Mouse (Mus musculus) kidney, adult 18-20 months (tissue): Measurements from ENCODE around the gene Dhtkd1.
"Not testable (repeated sequence)": the region's sequence is repeated elsewhere in the genome, so short reads cannot be mapped to it uniquely, and the experiment has no call there.

Source experiments
- DNase-seq: peaks from one replicate; pipeline ENCODE4 v3.0.0; 2021

The Dhtkd1 gene

GRCm38 (mm10) chr2:5942416-5943032, at the start of gene Dhtkd1:
Gene Dhtkd1, minus strand, starts transcription at chr2:5942792.
- peak; percentile 84 for DNase-seq

GRCm38 (mm10) chr2:5977532-5977931, 34.9 kb upstream of the Dhtkd1 start:
- DNase-seq = no peak

DNA sequence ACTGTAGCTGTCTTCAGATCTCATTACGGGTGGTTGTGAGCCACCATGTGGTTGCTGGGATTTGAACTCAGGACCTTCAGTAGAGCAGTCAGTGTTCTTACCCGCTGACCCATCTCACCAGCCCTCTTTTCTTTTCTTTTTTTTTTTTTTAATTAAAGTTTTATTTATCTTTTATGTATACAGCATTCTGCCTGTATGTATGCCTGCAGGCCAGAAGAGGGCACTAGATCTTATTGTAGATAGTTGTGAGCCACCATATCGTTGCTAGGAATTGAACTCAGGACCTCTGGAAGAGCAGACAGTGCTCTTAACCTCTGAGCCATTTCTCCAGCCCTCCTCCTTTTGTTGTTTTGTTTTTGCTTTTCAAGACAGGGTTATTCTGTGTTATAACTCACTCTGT, 28.0 kb upstream of the Dhtkd1 start:
- not testable (repeated sequence) for DNase-seq

DNA sequence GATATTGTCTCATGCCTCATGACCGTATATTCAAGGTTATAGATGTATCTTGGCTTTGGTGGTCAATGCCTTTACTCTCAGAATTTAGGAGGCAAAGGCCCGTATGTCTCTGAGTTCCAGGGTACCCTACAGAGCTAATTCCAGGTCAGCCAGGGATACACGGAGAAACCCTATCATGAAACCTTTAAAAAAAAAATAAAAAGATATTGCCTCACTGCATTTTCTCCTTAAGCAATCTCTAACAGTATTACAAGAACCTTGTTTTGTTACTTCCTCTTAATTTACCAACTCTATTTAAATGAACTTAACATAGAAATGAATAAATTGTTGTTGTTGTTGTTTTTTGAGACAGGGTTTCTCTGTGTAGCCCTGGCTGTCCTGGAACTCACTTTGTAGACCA, 23.4 kb upstream of the Dhtkd1 start:
- no peak for DNase-seq

- DNase-seq = not testable (repeated sequence)
Observed at GRCm38 (mm10) chr2:5963729-5964128, 21.1 kb upstream of the Dhtkd1 start.

DNA sequence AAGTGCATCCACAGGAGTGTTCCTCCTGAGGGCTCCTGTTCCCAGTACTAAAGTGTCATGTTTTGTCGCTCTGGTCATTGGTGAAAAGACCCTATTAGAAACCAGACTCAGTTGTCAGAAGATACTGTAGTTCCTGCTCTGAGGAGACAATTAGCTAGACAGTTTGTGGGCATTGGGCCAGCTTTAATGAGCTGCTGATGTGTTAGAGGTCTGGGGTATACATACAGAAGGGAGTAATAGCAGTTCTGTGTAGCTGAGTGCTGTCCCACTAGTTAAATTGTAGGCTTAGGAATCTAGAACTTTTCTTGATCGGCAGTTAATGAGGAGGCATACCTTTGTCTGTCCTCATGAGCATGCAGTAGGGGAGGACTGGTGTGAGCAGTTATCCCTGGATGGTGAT, 19.7 kb upstream of the Dhtkd1 start:
- DNase-seq = no peak

DNA sequence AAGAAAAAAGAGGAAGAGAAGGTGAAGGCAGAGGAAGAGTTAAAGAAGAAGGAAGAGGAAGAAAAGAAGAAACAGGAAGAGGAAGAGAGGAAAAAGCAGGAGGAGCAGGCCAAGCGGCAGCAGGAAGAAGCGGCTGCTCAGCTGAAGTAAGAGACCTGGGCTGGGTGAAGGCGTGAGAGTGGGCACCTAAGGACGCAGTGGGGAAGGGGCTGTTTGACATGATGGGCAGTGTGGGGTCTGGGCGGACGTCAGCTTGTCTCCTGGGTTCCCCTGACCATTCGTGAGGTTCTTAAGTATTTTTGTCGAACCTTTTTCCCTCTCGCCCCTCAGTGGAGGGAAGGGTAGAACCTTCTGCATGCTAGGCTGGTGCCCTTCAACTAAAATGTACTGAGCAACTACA, 15.1 kb upstream of the Dhtkd1 start:
- DNase-seq = no peak

GRCm38 (mm10) chr2:5951621-5952211, 9.1 kb upstream of the Dhtkd1 start:
- no peak for DNase-seq

GRCm38 (mm10) chr2:5950766-5951595, 8.4 kb upstream of the Dhtkd1 start, which contains the start of gene Upf2:
Gene Upf2, plus strand, starts transcription at chr2:5951469.
- peak; percentile 96 for DNase-seq

GRCm38 (mm10) chr2:5950305-5950704, 7.7 kb upstream of the Dhtkd1 start:
- peak; percentile 39 for DNase-seq

DNA sequence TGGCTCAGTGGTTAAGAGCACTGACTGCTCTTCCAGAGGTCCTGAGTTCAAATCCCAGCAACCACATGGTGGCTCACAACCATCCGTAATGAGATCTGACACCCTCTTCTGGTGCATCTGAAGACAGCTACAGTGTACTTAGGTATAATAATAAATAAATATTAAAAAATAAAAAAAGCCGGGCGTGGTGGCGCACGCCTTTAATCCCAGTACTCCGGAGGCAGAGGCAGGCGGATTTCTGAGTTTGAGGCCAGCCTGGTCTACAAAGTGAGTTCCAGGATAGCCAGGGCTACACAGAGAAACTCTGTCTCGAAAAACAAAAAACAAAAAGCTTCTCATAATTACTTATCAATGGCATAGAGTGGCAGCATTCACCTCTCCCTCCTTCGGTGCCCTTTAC, 7.2 kb upstream of the Dhtkd1 start:
- DNase-seq = not testable (repeated sequence)

DNA sequence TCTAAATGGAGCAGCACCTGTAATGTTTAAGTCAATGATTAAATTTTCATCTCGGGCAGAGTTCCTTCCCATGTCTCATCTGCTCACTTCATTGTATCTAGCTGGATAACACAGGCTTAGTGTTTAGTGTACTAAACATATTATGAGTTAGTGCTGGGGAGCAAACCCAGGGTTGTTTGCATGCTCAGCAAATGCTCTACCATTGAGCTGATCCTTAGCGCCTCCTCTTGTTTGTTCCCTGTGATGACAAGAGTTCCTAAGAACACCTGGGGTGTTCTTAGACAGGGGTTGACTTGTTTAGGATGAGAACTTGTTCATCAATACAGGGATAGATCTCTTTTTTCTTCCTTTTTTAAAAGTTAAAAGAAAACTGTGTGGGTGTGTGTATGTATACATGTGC, 6.4 kb upstream of the Dhtkd1 start:
- DNase-seq = no peak

DNA sequence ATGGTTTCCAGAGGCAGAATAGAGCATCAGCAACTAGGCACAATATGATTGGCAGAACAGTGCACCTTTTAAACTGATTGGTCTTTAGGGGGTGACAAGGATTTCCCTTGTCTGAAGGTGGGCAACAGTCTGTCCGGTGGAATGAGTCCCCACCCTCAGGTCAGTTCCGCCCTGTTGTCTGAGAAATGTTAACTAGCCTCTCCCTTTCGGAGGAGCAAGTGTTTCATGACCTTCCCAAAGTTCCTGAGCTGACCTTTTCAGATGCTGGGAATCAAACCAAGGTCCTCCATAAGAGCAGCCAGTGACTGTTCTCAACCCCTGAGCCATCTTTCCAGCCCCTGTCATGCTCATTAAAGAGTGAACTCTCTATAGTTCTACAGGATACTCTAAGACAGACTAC, 4.3 kb upstream of the Dhtkd1 start:
- DNase-seq = no peak

DNA sequence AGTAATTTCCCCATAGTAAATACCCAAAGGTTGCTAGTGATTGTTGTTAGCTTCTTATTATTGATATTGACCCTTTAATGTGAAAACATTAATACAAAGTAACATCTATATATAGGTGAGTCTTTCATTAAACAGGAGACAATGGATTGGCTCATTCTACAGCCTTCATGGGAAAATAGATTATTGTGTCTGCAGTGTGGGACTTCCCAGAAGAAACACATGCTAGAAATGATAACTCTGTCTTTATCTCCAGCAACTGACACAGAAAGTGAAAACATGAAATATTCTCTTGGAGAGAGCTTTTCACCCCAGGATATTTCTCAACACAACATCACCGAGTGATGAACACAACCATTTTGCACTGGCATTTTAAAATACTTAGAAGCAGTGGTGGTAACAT, 3.0 kb upstream of the Dhtkd1 start:
- DNase-seq = no peak

DNA sequence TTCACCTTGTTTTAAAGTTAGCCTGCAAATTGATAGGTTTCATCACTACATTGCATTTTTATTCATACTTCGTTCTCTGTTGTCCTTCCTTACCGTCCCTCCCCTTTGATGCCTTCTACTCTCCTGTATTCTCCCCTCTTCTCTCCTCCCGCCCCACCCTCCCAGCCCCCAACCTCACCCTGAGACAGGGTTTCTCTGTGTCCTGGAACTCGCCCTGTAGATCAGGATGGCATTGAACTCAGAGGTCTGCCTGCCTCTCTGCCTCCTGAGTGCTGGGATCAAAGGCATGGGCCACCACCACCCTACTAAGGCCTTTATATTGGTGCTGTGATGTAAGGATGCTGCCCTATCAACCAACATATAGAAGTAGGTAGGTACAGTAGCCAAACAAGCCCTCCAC, 479 bp upstream of the Dhtkd1 start:
- no peak for DNase-seq

DNA sequence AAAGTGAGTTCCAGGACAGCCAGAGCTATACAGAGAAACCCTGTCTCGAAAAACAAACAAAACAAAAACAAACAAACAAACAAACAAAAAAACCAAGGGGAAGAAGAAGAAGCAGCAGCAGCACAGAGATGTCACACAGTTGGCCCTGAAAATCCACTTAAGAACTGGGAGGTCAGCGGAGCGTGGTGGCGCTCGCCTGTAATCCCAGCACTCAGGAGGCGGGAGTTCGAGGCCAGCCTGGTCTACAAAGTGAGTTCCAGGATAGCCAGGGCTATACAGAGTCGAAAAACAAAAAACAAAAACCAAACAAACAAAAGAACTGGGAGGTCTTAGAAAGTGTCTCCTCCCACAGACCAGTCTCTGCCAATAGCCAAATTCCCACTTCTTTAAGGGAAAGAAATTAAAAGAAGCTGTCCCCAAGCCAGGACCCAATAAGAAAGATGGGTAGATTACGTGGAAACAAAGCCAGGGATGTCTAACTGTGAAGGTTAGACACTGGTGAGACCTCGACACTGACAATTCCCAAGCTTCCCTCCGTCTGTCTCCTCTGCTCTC, 654 bp downstream of the Dhtkd1 start:
- DNase-seq = no peak

DNA sequence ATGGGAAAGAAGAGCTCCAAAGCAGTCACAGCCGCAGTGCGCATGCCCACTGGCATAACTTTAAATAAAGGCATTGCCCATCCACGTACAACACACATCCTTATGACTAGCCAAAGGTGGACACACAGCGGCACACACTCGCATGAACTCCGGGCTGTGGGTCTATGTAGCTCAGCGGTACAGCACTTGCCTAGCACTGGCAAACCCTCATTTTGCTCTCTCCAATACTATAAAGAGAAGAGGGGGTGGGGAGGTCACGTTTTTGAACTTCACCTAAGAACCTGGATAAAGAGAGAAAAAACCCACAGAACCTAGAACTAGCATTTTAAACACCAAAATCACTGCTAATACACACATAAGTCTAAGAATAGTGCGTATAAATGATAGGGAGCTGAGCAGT, 1.7 kb downstream of the Dhtkd1 start:
- DNase-seq = no peak

DNA sequence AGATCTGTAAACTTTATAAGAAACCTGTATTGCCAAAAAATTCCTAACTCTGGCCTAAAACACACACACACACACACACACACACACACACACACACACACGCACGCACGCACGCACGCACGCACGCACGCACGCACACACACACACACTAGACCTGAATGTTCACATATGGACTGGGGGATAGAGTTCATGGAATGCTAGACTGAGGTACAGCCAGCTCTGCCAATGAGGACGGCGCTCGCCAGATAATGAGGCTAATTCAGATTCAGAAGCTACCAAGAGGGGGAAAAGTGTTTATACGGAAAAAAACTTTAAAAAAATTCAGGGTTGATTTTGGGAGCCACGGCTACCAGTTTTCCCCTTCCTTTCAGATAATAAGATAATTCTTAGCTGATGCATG, 2.7 kb downstream of the Dhtkd1 start:
- DNase-seq = no peak

DNA sequence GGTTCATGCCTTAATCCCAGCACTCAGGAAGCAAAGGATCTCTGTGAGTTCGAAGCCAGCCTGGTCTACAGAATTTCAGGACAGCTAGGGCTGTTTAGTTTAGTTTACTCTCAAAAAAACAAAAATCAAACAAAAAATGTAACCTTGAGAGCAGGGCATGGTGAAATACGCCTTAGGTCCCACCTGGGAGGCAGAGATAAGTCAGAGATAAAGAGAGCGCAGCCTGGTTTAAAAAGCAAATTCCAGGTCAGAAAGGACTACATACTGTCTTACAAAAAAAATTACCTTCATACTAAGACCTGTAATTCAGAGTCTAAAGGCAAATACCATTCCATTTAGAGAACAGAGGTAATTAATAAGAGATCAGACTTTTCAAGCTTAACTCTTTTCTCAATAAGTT, 3.3 kb downstream of the Dhtkd1 start:
- DNase-seq = no peak

DNA sequence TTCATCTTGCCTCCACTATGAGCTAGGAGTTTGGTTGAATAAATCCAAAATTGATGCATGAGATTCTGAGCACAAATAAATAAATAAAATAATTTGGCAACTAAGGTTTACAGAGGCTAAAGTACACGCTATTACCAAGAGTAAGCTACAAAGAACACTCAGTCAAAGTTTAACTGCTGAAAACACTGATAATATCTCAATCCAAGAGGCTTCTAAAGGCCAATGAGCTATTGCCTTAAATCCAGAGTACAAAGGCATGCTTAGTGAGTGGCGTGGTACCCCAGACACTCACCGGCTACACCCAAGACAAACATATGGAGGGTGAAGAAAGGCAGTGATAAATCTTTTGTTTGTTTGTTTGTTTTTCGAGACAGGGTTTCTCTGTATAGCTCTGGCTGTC, 6.0 kb downstream of the Dhtkd1 start:
- DNase-seq = no peak

DNA sequence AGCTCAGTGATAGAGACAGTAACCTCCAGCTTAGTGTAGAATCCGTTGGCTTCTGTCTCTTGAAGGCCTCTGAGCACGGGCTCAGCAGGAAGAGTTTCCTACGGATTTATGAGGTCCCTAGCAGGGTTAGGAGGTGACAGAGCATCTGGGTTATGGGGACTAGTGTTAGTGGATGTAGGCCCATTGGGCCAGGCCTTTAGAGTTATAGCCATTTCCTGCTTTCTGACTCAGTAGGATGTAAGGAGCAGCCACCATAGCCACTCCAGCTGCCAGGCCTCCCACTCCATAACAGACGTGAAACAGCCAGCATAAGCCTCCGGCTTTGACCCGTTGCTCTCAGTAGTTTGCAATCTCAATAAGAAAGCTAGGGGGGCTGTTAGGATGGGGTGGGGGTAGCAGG, 6.5 kb downstream of the Dhtkd1 start:
- DNase-seq = no peak

DNA sequence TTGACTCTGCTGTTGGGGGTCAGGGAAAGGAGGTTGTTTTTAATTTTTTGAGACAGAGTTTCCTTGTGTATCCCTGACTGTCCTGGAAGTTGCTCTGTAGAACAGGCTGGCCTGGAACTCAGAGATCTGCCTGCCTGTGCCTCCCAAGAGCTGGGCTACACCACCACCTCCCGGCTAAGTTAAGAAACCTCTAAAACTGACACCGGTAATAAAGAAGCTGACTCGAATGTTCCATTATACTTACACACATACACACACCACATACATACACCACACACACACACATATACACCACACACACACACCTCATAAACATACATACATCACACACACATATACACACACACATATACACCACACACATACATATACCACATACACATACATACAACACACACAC, 7.7 kb downstream of the Dhtkd1 start:
- no peak for DNase-seq

- no peak for DNase-seq
Observed at GRCm38 (mm10) chr2:5931938-5932337, 10.7 kb downstream of the Dhtkd1 start.
